Mouse (Mus musculus) adrenal gland, adult 18-20 months (tissue): ENCODE results near the gene Tnfrsf1b. TPM values are rescaled to one million over a fixed set of nuclear protein-coding genes. Genes with fewer than 3 reads are reported as not detected.
"Not testable (repeated sequence)": the region's sequence is repeated elsewhere in the genome, so short reads cannot be mapped to it uniquely, and the experiment has no call there.

Source experiments
- DNase-seq, 2 experiments: peaks; one replicate each; pipeline ENCODE4 v3.0.0; 2021 to 2022; ENCODE audit warnings: low spot score in 2 of 2
- total RNA-seq, 2 experiments: library from RNA; stranded (reverse); gene quantifications; 1 replicate in 1 of 2; 2 replicates in 1 of 2; pipeline ENCODE4 v1.2.3; 2021

The Tnfrsf1b gene
- total RNA-seq, 2 experiments from 2014 or later: 8.5 to 18.4 TPM

- DNase-seq: peak; percentile 45 to 61
Observed at GRCm38 (mm10) chr4:145193991-145194511, 52.6 kb downstream of the Tnfrsf1b start.

DNA sequence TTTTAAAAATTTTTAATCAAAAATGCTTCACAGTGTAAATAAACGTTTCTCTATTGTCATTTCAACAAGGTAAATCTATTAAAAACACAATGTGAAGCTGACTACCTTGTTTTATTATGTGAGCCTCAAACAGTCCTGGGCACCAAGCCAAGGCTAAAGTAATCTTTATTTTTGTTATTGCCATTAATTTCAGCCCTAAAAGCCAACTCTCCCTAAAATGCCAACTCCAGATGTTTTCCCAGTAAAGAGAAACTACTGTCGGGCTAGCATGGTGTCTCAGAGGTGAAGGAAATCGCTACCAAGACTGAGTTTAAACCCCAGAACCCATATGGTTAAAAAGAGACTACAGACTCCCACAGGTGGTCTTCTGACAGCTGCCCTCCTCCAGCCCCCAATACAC, 53.3 kb downstream of the Tnfrsf1b start:
- no peak for DNase-seq

- peak in 1 of 2 experiments; percentile 27 for DNase-seq
Observed at GRCm38 (mm10) chr4:145192686-145193085, 54.0 kb downstream of the Tnfrsf1b start.

DNA sequence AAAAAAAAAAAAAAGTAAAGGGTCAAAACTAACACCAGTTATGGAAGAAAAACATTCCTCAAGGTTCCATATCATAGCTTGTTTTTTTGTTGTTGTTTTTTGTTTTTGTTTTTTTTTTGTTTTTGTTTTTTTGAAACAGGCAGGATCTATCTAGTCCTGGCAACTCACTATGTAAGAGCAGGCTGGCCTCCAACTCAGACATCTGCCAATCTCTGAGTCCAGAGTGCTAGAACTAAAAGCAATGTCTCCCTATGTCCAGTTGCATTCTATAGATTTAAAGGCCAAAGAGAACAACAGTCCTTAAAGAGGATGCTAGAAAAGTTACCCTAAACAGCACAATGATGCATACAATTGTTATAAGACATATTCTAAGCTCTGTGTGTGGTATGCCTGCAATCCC, 58.1 kb downstream of the Tnfrsf1b start:
- no peak for DNase-seq

DNA sequence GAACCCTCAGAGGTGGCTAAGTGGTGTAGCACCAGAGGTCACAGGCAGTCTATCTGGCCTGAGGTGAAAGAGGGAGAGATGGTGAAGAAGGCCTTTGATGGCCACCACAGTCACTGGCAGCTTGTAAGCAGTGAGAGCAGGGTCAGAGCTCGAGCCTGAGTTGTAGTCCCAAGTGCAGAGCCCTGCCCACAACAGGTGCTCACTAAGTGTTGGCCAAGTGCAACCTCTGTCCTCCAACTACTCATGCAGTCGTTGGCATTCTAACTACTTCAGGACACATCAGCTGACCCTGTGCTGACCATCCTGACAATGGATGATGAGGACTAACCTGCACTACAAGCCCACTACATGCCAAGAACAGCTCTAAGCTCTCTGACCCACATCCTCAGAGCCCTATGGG, 59.1 kb downstream of the Tnfrsf1b start:
- no peak for DNase-seq

DNA sequence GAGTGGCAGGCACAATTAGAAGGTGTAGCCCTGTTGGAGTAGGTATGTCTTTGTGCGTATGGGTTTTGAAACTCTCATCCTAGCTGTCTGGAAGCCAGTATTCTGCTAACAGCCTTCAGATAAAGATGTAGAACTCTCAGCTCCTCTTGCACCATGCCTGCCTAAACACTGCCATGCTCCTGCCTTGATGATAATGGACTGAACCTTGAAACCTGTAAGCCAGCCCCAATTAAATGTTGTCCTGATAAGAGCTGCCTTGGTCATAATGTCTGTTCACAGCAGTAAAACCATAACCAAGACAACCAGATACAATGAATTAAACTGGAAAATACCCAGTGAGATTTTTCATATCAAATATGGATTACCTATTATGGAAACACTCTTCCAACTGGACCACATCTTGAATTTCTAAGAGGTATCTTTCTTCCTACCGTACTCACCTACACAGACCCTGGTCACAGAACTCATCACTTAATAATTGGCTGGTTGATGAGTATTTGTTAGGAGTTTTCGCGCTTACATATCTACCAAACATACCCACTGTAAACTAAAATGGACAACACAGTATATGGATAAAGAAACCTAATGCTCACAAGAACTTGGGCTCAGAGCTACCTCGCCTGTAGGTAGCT, 67.6 kb downstream of the Tnfrsf1b start:
- no peak for DNase-seq

- DNase-seq: not testable (repeated sequence)
Observed at GRCm38 (mm10) chr4:145165542-145165941, 81.1 kb downstream of the Tnfrsf1b start.

DNA sequence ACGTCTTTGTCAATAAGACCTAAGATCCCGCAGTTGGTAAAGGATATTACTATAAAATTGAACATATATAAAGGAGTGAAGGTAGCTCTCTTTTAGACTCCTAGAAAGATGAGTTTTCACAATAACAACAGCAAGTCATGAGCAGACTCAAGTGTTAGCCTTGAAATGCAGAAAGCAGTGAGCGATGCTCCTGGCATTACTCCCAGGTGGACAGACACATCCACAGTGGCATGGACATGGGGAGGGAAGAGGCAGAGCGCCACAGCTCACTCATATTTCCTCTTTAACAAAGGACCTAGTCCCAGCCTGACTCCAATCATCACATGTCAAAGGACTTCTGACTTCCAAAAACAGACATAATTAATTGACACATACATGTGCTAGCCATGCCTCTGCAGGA, 82.6 kb downstream of the Tnfrsf1b start:
- DNase-seq: no peak

Other genes with a start within 250 kb of the Tnfrsf1b start
- 10 to 100 TPM; 48.1 to 71.3 TPM for gene Vps13d, start 51.9 kb downstream of the Tnfrsf1b start, total RNA-seq
- gene Tnfrsf8, start 68.3 kb upstream of the Tnfrsf1b start, total RNA-seq: under 1 TPM; 0.13 to 0.36 TPM